Mouse (Mus musculus): ENCODE measurements around the gene Ctu2. TPM values are rescaled to one million over a fixed set of nuclear protein-coding genes. Genes with fewer than 3 reads are reported as not detected.

The Ctu2 gene
- total RNA-seq (2022) = 10 to 100 TPM in 1 of 4 experiments, 1 to 10 TPM in 3; 5.0 to 12.4 (median 7.7) TPM

GRCm38 (mm10) chr8:122475580-122476320 lies at the start of gene Ctu2, which contains the start of gene Rnf166:
TSS of gene Ctu2 (plus strand) at chr8:122476143.
TSS of gene Rnf166 (minus strand) at chr8:122476064.
- peak; percentile 86 for DNase-seq (ENCODE audit: low spot score)

GRCm38 (mm10) chr8:122426145-122426544 lies 49.8 kb upstream of the Ctu2 start:
- no peak for DNase-seq (ENCODE audit: low spot score)

GRCm38 (mm10) chr8:122427607-122428006 lies 48.3 kb upstream of the Ctu2 start:
- no peak for DNase-seq (ENCODE audit: low spot score)

- no peak for DNase-seq (ENCODE audit: low spot score)
Observed at GRCm38 (mm10) chr8:122428163-122428562, 47.8 kb upstream of the Ctu2 start.

GRCm38 (mm10) chr8:122430058-122430636 lies 45.8 kb upstream of the Ctu2 start:
- no peak for DNase-seq (ENCODE audit: low spot score)

GRCm38 (mm10) chr8:122430646-122431045 lies 45.3 kb upstream of the Ctu2 start:
- DNase-seq (ENCODE audit: low spot score) = no peak

- DNase-seq (ENCODE audit: low spot score) = no peak
Observed at GRCm38 (mm10) chr8:122431694-122432442, 44.1 kb upstream of the Ctu2 start.

- DNase-seq (ENCODE audit: low spot score) = peak; percentile 71
Observed at GRCm38 (mm10) chr8:122432443-122433268, 43.3 kb upstream of the Ctu2 start, which contains the start of gene Cyba. TSS of gene Cyba (minus strand) at chr8:122432930.

GRCm38 (mm10) chr8:122433269-122433905 lies 42.6 kb upstream of the Ctu2 start:
- no peak for DNase-seq (ENCODE audit: low spot score)

GRCm38 (mm10) chr8:122435375-122435774 lies 40.6 kb upstream of the Ctu2 start:
- DNase-seq (ENCODE audit: low spot score) = no peak

- DNase-seq (ENCODE audit: low spot score) = no peak
Observed at GRCm38 (mm10) chr8:122436146-122436545, 39.8 kb upstream of the Ctu2 start.

- DNase-seq (ENCODE audit: low spot score) = no peak
Observed at GRCm38 (mm10) chr8:122436586-122437125, 39.3 kb upstream of the Ctu2 start.

GRCm38 (mm10) chr8:122437708-122438331 lies 38.1 kb upstream of the Ctu2 start:
- no peak for DNase-seq (ENCODE audit: low spot score)

- no peak for DNase-seq (ENCODE audit: low spot score)
Observed at GRCm38 (mm10) chr8:122439336-122439735, 36.6 kb upstream of the Ctu2 start.

GRCm38 (mm10) chr8:122441326-122441725 lies 34.6 kb upstream of the Ctu2 start:
- no peak for DNase-seq (ENCODE audit: low spot score)

- DNase-seq (ENCODE audit: low spot score) = no peak
Observed at GRCm38 (mm10) chr8:122442356-122442755, 33.6 kb upstream of the Ctu2 start.

GRCm38 (mm10) chr8:122442781-122443180 lies 33.2 kb upstream of the Ctu2 start:
- no peak for DNase-seq (ENCODE audit: low spot score)

GRCm38 (mm10) chr8:122443262-122444006 lies 32.5 kb upstream of the Ctu2 start, which contains the start of gene Mvd:
TSS of gene Mvd (minus strand) at chr8:122443422.
- peak; percentile 99 for DNase-seq (ENCODE audit: low spot score)

GRCm38 (mm10) chr8:122444058-122444748 lies 31.7 kb upstream of the Ctu2 start:
- peak; percentile 87 for DNase-seq (ENCODE audit: low spot score)

Data from heart, adult 8-10 months (tissue).